Mouse (Mus musculus) stomach, postnatal 0 days (tissue): ENCODE measurements around the gene Pdcd7.

Source experiments
- CTCF ChIP-seq: IDR thresholded peaks from 2 replicates; pipeline ENCODE4 v1.5.1; 2016; ENCODE audit warnings: antibody characterized with exemption, low read depth, mild to moderate bottlenecking, moderate library complexity
- EP300 ChIP-seq: optimal IDR thresholded peaks from 2 replicates; pipeline ENCODE3; 2016; ENCODE audit warnings: antibody characterized with exemption

GRCm38 (mm10) chr9:65408871-65409295 is 63.0 kb downstream of the Pdcd7 start:
- no peak for TF ChIP-seq CTCF
- TF ChIP-seq EP300 = no peak
